8 mouse cellular contexts compared by ENCODE assay signal in genomic region chr5:32745705-32746655, GRCm38 (mm10). TPM values are rescaled to one million over a fixed set of nuclear protein-coding genes. Genes with fewer than 3 reads are reported as not detected.
A peak's percentile ranks its signal among the peaks of the same experiment; 100 is the strongest.
DNase-seq lines count a peak whose midpoint lies in the region; ATAC-seq lines count a peak whose summit lies in the region.

No protein-coding gene starts in this region.

- H3K4me2 ChIP-seq in embryonic facial prominence, embryonic 14.5 days (ENCODE audit: low read depth, low read length), result peak overlapping the region; percentile 43
- H3K4me2 ChIP-seq in kidney, embryonic 14.5 days (replicated peaks; ENCODE audit: low read depth, low read length), result peak overlapping the region; percentile 54
- peak overlapping the region; percentile 15 for H3K4me2 ChIP-seq in midbrain, embryonic 16.5 days (ENCODE audit: low read length)

- H3K9ac ChIP-seq in embryonic facial prominence, embryonic 14.5 days (ENCODE audit: low read depth, low read length), result peak overlapping the region; percentile 52; the same call in 1 of the 2 replicates
- H3K9ac ChIP-seq in kidney, embryonic 14.5 days (ENCODE audit: low read depth, low read length), result peak overlapping the region; percentile 57
- no peak overlapping the region for H3K9ac ChIP-seq in midbrain, embryonic 16.5 days (ENCODE audit: low read depth, low read length)

- H3K4me1 ChIP-seq in embryonic facial prominence, embryonic 14.5 days (ENCODE audit: control insufficient read depth, insufficient read depth, low read length), result no peaks in the 10 kb centered on the region; the same call in 1 of the 2 replicates
- peaks cover 23% of the 10 kb centered on the region for H3K4me1 ChIP-seq in kidney, embryonic 14.5 days (ENCODE audit: control insufficient read depth, insufficient read depth, low read length)
- H3K4me1 ChIP-seq in midbrain, embryonic 16.5 days (ENCODE audit: control insufficient read depth, insufficient read depth, low read length), result peaks cover 3% of the 10 kb centered on the region; the same call in 1 of the 2 replicates

- peak overlapping the region; percentile 79 for H3K27ac ChIP-seq in embryonic facial prominence, embryonic 14.5 days (replicated peaks; ENCODE audit: low read depth, low read length)
- H3K27ac ChIP-seq in kidney, embryonic 14.5 days (ENCODE audit: low read depth, low read length), result peak overlapping the region; percentile 91
- H3K27ac ChIP-seq in midbrain, embryonic 16.5 days (ENCODE audit: low read length), result 0 out of 2 replicates have a peak overlapping the region, but pooled peaks have one; percentile 9

- WGBS in embryonic facial prominence, embryonic 14.5 days, result 12% methylated on average over 6 of the region's 10 CpGs
- 2% methylated on average over 8 of the region's 10 CpGs for WGBS in kidney, embryonic 14.5 days
- WGBS in midbrain, embryonic 16.5 days, result 4% methylated on average over 6 of the region's 10 CpGs

- H3K36me3 ChIP-seq in embryonic facial prominence, embryonic 14.5 days (ENCODE audit: control insufficient read depth, insufficient read depth, low read length), result no peaks in the 10 kb centered on the region
- H3K36me3 ChIP-seq in kidney, embryonic 14.5 days (ENCODE audit: control insufficient read depth, insufficient read depth, low read length), result peaks cover 3% of the 10 kb centered on the region; the same call in 1 of the 2 replicates
- no peaks in the 10 kb centered on the region for H3K36me3 ChIP-seq in midbrain, embryonic 16.5 days (ENCODE audit: control insufficient read depth, insufficient read depth, low read length)

- no peaks in the 10 kb centered on the region for H3K27me3 ChIP-seq in embryonic facial prominence, embryonic 14.5 days (replicated peaks; ENCODE audit: control insufficient read depth, insufficient read depth, low read length)
- no peaks in the 10 kb centered on the region for H3K27me3 ChIP-seq in kidney, embryonic 14.5 days (ENCODE audit: control insufficient read depth, insufficient read depth, low read length)
- no peaks in the 10 kb centered on the region for H3K27me3 ChIP-seq in midbrain, embryonic 16.5 days (ENCODE audit: control insufficient read depth, insufficient read depth, low read depth, low read length)

- peak; percentile 86 for ATAC-seq in embryonic facial prominence, embryonic 14.5 days (ENCODE audit: low read depth)
- ATAC-seq in kidney, embryonic 14.5 days (ENCODE audit: low FRiP score, low TSS enrichment), result peak; percentile 92
- peak; percentile 19 for ATAC-seq in midbrain, embryonic 16.5 days

- no peaks in the 10 kb centered on the region for H3K9me3 ChIP-seq in embryonic facial prominence, embryonic 14.5 days (ENCODE audit: control insufficient read depth, low read length)
- no peaks in the 10 kb centered on the region for H3K9me3 ChIP-seq in kidney, embryonic 14.5 days (ENCODE audit: control insufficient read depth, low read length)
- no peaks in the 10 kb centered on the region for H3K9me3 ChIP-seq in midbrain, embryonic 16.5 days (replicated peaks; ENCODE audit: control insufficient read depth, low read length, poor library complexity, severe bottlenecking)

- peak overlapping the region; percentile 31 for H3K4me3 ChIP-seq in embryonic facial prominence, embryonic 14.5 days (ENCODE audit: low read depth, low read length)
- H3K4me3 ChIP-seq in kidney, embryonic 14.5 days (ENCODE audit: low read length), result peak overlapping the region; percentile 45
- peak overlapping the region; percentile 25 for H3K4me3 ChIP-seq in midbrain, embryonic 16.5 days (ENCODE audit: low read depth, low read length)

- DNase-seq in cerebellum, adult 11-12 months, result peak; percentile 42
- DNase-seq in cerebellum, adult 9-10 months, result no peak
- DNase-seq in embryonic facial prominence, embryonic 14.5 days (ENCODE audit: low spot score), result peak; percentile 82
- DNase-seq in heart, adult 9 months (ENCODE audit: low spot score in 2 of 2), result peak; percentile 92 to 95
- peak; percentile 74 for DNase-seq in liver
- DNase-seq in spleen, adult 18-20 months, result peak; percentile 53 to 55

RNA-seq across cellular contexts. Expression of gene Pisd, which starts 39.5 kb away (rescaled TPM):
- polyA plus RNA-seq in embryonic facial prominence, embryonic 14.5 days (2014; fragmentation: Nextera tagmentation; extraction: Ambion mirVana), result 52.5 and 57.7 TPM in 2 replicates
- polyA plus RNA-seq in kidney, embryonic 14.5 days (2014; fragmentation: Nextera tagmentation; extraction: Ambion mirVana), result 73.7 and 79.2 TPM in 2 replicates
- polyA plus RNA-seq in midbrain, embryonic 16.5 days (2015; fragmentation: Nextera tagmentation; extraction: Ambion mirVana), result 107 and 109 TPM in 2 replicates

Comparison
In these comparisons a context has a peak if more than half of its experiments do, and no peak if none do; other contexts are left out.
1. ATAC-seq: peak in every context shown above with its lines; median percentile 92 in kidney, embryonic 14.5 days; 86 in embryonic facial prominence, embryonic 14.5 days; 19 in midbrain, embryonic 16.5 days.
2. H3K27ac ChIP-seq: peak in every context shown above with its lines; median percentile 91 in kidney, embryonic 14.5 days; 79 in embryonic facial prominence, embryonic 14.5 days; 9 in midbrain, embryonic 16.5 days.